Comparison of ENCODE assay signal across 8 mouse cellular contexts in the genomic region with DNA sequence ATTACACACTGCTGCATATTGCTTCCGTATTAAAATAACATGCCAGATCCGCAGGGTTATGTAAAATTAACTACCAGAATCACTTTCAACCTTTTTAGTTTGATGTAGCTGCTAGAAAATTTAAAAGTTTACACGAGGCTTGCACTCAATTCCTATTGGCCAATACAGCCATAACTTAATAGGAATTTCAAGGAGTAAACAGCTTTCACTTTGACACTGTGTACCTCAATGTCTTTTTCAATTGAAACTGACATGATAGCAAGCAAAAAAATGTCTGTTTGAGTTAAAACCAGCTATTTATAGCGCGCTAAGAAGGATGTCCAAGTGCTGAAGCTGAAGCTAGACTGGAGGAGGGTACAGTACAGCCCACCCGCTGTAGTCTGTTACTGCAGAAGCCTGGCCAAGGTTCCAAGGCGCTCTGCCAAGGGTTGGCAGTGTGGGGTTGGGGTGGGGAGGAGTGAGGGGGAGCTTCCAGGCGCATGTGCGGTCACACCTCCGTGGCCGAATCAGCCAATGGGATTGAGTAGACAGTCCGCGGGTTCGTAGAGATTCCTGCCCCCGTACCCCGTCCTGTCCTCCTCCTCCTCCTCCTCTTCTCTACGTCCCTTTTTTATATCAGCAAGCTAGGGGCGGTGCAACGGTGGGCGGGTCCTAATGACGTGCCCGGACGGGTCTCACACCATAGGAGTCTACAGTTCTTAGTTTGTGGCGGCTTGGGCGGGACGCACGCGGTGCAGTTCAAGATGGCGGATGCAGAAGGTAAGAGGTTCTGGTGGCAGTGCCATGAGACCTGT. TPM values are rescaled to one million over a fixed set of nuclear protein-coding genes. Genes with fewer than 3 reads are reported as not detected.
DNase-seq lines count a peak whose midpoint lies in the region; ATAC-seq and TF ChIP-seq lines count a peak whose summit lies in the region.

TSS of gene Dkc1 (plus strand) at position 486 of the 794 bp plus-strand sequence.

- H3K27me3 ChIP-seq in C2C12 (ENCODE audit: control insufficient read depth, insufficient read depth, insufficient read length) (no peaks in the 10 kb centered on the region), myocyte (ENCODE audit: control insufficient read depth, insufficient read depth, insufficient read length) (no peaks in the 10 kb centered on the region)
- H3K27me3 ChIP-seq in erythroblast, embryonic 14.5 days (ENCODE audit: control insufficient read depth), result peaks cover 3% of the 10 kb centered on the region; the same call in 1 of the 2 replicates
- no peaks in the 10 kb centered on the region for H3K27me3 ChIP-seq in heart, embryonic 11.5 days (ENCODE audit: control insufficient read depth, insufficient read depth, low read length)
- H3K27me3 ChIP-seq in kidney, embryonic 16.5 days (ENCODE audit: insufficient read depth, low read length), result no peaks in the 10 kb centered on the region
- H3K27me3 ChIP-seq in liver, adult 2 months (ENCODE audit: control insufficient read depth, insufficient read depth, low read length), result no peaks in the 10 kb centered on the region
- H3K27me3 ChIP-seq in splenic B cell, adult 2 months (ENCODE audit: control insufficient read depth, insufficient read depth, low read length, poor library complexity, severe bottlenecking), result no peaks in the 10 kb centered on the region

- 15% methylated on average over 29 of the region's 29 CpGs for WGBS in heart, embryonic 11.5 days (ENCODE audit: insufficient replicate concordance)
- WGBS in kidney, embryonic 16.5 days, result 15% methylated on average over 29 of the region's 29 CpGs
- WGBS in liver, adult 2 months, result 4% methylated on average over 29 of the region's 29 CpGs

- H3K79me2 ChIP-seq in C2C12 (ENCODE audit: control insufficient read depth, insufficient read depth), result peaks cover 46% of the 10 kb centered on the region
- no peaks in the 10 kb centered on the region for H3K79me2 ChIP-seq in liver, adult 2 months (ENCODE audit: control insufficient read depth, insufficient read depth, low read length)
- H3K79me2 ChIP-seq in myocyte (ENCODE audit: control insufficient read depth, insufficient read depth), result peaks cover 20% of the 10 kb centered on the region

- H3ac ChIP-seq in C2C12 (ENCODE audit: control insufficient read depth, insufficient read length, low read depth), result peak within 1 kb of the TSS; percentile 99
- no peak within 1 kb of the TSS for H3ac ChIP-seq in myocyte (ENCODE audit: control insufficient read depth, insufficient read length)

- TF ChIP-seq POLR2A in brain, embryonic 14.5 days (IDR thresholded peaks at IDR 0.05; ENCODE audit: borderline replicate concordance, extremely low read depth, insufficient read depth, insufficient read length, poor library complexity, severe bottlenecking), result peak; percentile 22; the same call in 1 of the 2 replicates
- peak; percentile 30; the same call in 1 of the 2 replicates for TF ChIP-seq POLR2A in liver, adult 2 months (IDR thresholded peaks at IDR 0.05; ENCODE audit: extremely low read depth, insufficient read depth, low read length)
- TF ChIP-seq POLR2A in myocyte (IDR thresholded peaks at IDR 0.05; ENCODE audit: insufficient read length, low read depth), result peak; percentile 66

- peaks cover 23% of the 10 kb centered on the region for H3K4me1 ChIP-seq in erythroblast, embryonic 14.5 days (ENCODE audit: control insufficient read depth)
- no peaks in the 10 kb centered on the region for H3K4me1 ChIP-seq in heart, embryonic 11.5 days (ENCODE audit: control insufficient read depth, insufficient read depth, low read length)
- H3K4me1 ChIP-seq in kidney, embryonic 16.5 days (ENCODE audit: insufficient read depth, low read length), result no peaks in the 10 kb centered on the region
- H3K4me1 ChIP-seq in liver, adult 2 months (ENCODE audit: control insufficient read depth, insufficient read depth, low read length), result no peaks in the 10 kb centered on the region; the same call in 1 of the 2 replicates

- H3K4me3 ChIP-seq in C2C12 (ENCODE audit: insufficient read depth, poor library complexity, severe bottlenecking) (peak within 1 kb of the TSS; percentile 64), myocyte (peak within 1 kb of the TSS; percentile 62)
- peak within 1 kb of the TSS; percentile 84 for H3K4me3 ChIP-seq in erythroblast, embryonic 14.5 days (replicated peaks)
- H3K4me3 ChIP-seq in heart, embryonic 11.5 days (ENCODE audit: low read depth, low read length), result peak within 1 kb of the TSS; percentile 57
- H3K4me3 ChIP-seq in kidney, embryonic 16.5 days (ENCODE audit: low read length), result peak within 1 kb of the TSS; percentile 63
- H3K4me3 ChIP-seq in liver, adult 2 months (ENCODE audit: insufficient read depth, low read depth, low read length), result peak within 1 kb of the TSS; percentile 81

- peak; percentile 100 for ATAC-seq in heart, embryonic 11.5 days (replicated peaks; ENCODE audit: insufficient number of reproducible peaks, low FRiP score, low TSS enrichment)
- ATAC-seq in kidney, embryonic 16.5 days (ENCODE audit: low FRiP score, low TSS enrichment), result peak; percentile 100

- H3K36me3 ChIP-seq in C2C12 (ENCODE audit: control insufficient read depth, insufficient read depth) (peaks cover 21% of the 10 kb centered on the region), myocyte (ENCODE audit: control insufficient read depth, insufficient read depth) (peaks cover under 1% of the 10 kb centered on the region)
- peaks cover 27% of the 10 kb centered on the region for H3K36me3 ChIP-seq in erythroblast, embryonic 14.5 days (ENCODE audit: control insufficient read depth)
- 0 out of 2 replicates have a peak, but pooled peaks cover 3% of the 10 kb centered on the region for H3K36me3 ChIP-seq in heart, embryonic 11.5 days (ENCODE audit: control insufficient read depth, insufficient read depth, low read length)
- H3K36me3 ChIP-seq in kidney, embryonic 16.5 days (ENCODE audit: insufficient read depth, low read length), result peaks cover 8% of the 10 kb centered on the region; the same call in 1 of the 2 replicates
- peaks cover 3% of the 10 kb centered on the region for H3K36me3 ChIP-seq in liver, adult 2 months (ENCODE audit: control insufficient read depth, insufficient read depth, low read length)
- H3K36me3 ChIP-seq in splenic B cell, adult 2 months (ENCODE audit: control insufficient read depth, insufficient read depth, low read length, poor library complexity, severe bottlenecking), result no peaks in the 10 kb centered on the region

- H3K79me3 ChIP-seq in C2C12 (ENCODE audit: low read depth), result peaks cover 36% of the 10 kb centered on the region

- peaks cover 7% of the 10 kb centered on the region; the same call in 1 of the 2 replicates for H3K9me3 ChIP-seq in erythroblast, embryonic 14.5 days (ENCODE audit: control insufficient read depth, low read length)
- no peaks in the 10 kb centered on the region for H3K9me3 ChIP-seq in heart, embryonic 11.5 days (replicated peaks; ENCODE audit: control insufficient read depth, low read length)
- H3K9me3 ChIP-seq in kidney, embryonic 16.5 days (ENCODE audit: low read length), result no peaks in the 10 kb centered on the region

- peak within 1 kb of the TSS; percentile 62 for H3K4me2 ChIP-seq in heart, embryonic 11.5 days
- peak within 1 kb of the TSS; percentile 51 for H3K4me2 ChIP-seq in kidney, embryonic 16.5 days (replicated peaks; ENCODE audit: low read depth, low read length)
- peak within 1 kb of the TSS; percentile 73 for H3K4me2 ChIP-seq in myocyte (ENCODE audit: low read depth)

- H3K9ac ChIP-seq in heart, embryonic 11.5 days (ENCODE audit: low read depth, low read length), result peak within 1 kb of the TSS; percentile 67
- peak within 1 kb of the TSS; percentile 75 for H3K9ac ChIP-seq in kidney, embryonic 16.5 days (replicated peaks; ENCODE audit: low read length)
- H3K9ac ChIP-seq in liver, adult 2 months (ENCODE audit: low read depth, low read length), result peak within 1 kb of the TSS; percentile 76

- no peak for TF ChIP-seq CTCF in C2C12 (IDR thresholded peaks at IDR 0.05; ENCODE audit: control insufficient read depth, insufficient read depth, insufficient read length)
- TF ChIP-seq CTCF in brain, embryonic 14.5 days (IDR thresholded peaks at IDR 0.05; ENCODE audit: borderline replicate concordance, extremely low read depth, insufficient read depth, insufficient read length), result no peak
- no peak for TF ChIP-seq CTCF in liver, adult 2 months (IDR thresholded peaks at IDR 0.05; ENCODE audit: low read depth, low read length)

- peak within 1 kb of the TSS; percentile 74 for H3K27ac ChIP-seq in heart, embryonic 11.5 days (ENCODE audit: low read depth, low read length)
- peak within 1 kb of the TSS; percentile 77 for H3K27ac ChIP-seq in kidney, embryonic 16.5 days (ENCODE audit: low read length)
- peak within 1 kb of the TSS; percentile 76 for H3K27ac ChIP-seq in liver, adult 2 months (replicated peaks; ENCODE audit: insufficient read depth, low read depth, low read length)

- peak; percentile 98 for DNase-seq in brain, embryonic 14.5 days (ENCODE audit: low read depth)
- peak; percentile 91 for DNase-seq in liver, adult 2 months (ENCODE audit: extremely low read depth, low read depth, low spot score)
- peak; percentile 94 for DNase-seq in splenic B cell, adult 2 months (ENCODE audit: low read depth, low spot score)

TF ChIP-seq in C2C12, 6 proteins besides CTCF, POLR2A, EP300 and RAD21:
- TF ChIP-seq FOSL1 (IDR thresholded peaks at IDR 0.05; ENCODE audit: insufficient read depth, low read length, poor library complexity, severe bottlenecking) (no peak), MAX (IDR thresholded peaks at IDR 0.05) (peak; percentile 82)

TF ChIP-seq in myocyte, 11 proteins besides CTCF, POLR2A, EP300 and RAD21 (continues in another document):
- TF ChIP-seq POLR2AphosphoS2 (IDR thresholded peaks at IDR 0.05; ENCODE audit: insufficient read length, low read depth), result peak; percentile 47
- TF ChIP-seq USF1 (IDR thresholded peaks at IDR 0.05; ENCODE audit: low read depth), result no peak
- TF ChIP-seq E2F4 (IDR thresholded peaks at IDR 0.05; ENCODE audit: insufficient read depth), result no peak
- TF ChIP-seq TCF12 (IDR thresholded peaks at IDR 0.05; ENCODE audit: insufficient read depth, poor library complexity, severe bottlenecking), result no peak
- no peak for TF ChIP-seq TCF3 (IDR thresholded peaks at IDR 0.05; ENCODE audit: insufficient read length, low read depth)
- TF ChIP-seq REST (IDR thresholded peaks at IDR 0.05; ENCODE audit: insufficient read depth, insufficient read length), result no peak
- no peak for TF ChIP-seq MYOD1 (IDR thresholded peaks at IDR 0.05; ENCODE audit: control insufficient read depth in 1 of 3, insufficient read length in 2 of 3, low read depth in 2 of 3)
- TF ChIP-seq MAX (IDR thresholded peaks at IDR 0.05; ENCODE audit: low read depth), result no peak

RNA-seq across cellular contexts. Expression of gene Dkc1, which starts in this region (rescaled TPM):
- polyA plus RNA-seq in C2C12 (2012; fragmentation: generic; extraction: Trizol) (39.2 TPM), myocyte (2012; fragmentation: generic; extraction: Trizol) (16.9 TPM)
- 33.9 and 40.3 TPM in 2 replicates for polyA plus RNA-seq in brain, embryonic 14.5 days (2012; rRNA removed)
- 0.63 and 1.1 TPM in 2 replicates for polyA plus RNA-seq in erythroblast, embryonic 14.5 days (2012)
- polyA plus RNA-seq in heart, embryonic 11.5 days (2014; fragmentation: Nextera tagmentation; extraction: Ambion mirVana), result 74.0 and 79.2 TPM in 2 replicates
- polyA plus RNA-seq in kidney, embryonic 16.5 days (2015; fragmentation: Nextera tagmentation; extraction: Ambion mirVana), result 135 and 160 TPM in 2 replicates
- total RNA-seq in liver, adult 2 months (2014; rRNA removed), result 22.4 and 24.0 TPM in 2 replicates
- polyA plus RNA-seq in liver, adult 2 months (2012; rRNA removed), result 6.2 and 9.4 TPM in 2 replicates

Comparison
In these comparisons a context has a peak if more than half of its experiments do, and no peak if none do; other contexts are left out.
1. Peak in every context shown above with its lines: DNase-seq, ATAC-seq, H3K4me3 ChIP-seq and H3K27ac ChIP-seq.